Mouse (Mus musculus) thymus, adult 2 months (tissue): ENCODE data around the gene Spsb1.

Source experiments
- CTCF ChIP-seq: fragments of 200-500 bp; IDR thresholded peaks from 2 replicates; pipeline ENCODE4 v1.5.1; 2012; ENCODE audit warnings: mild to moderate bottlenecking, control low read depth, low read length, moderate library complexity, borderline replicate concordance; ENCODE audit not compliant: control insufficient read depth, poor library complexity, insufficient read depth; ENCODE audit errors: extremely low read depth
- POLR2A ChIP-seq: fragments of 200-500 bp; IDR thresholded peaks from 2 replicates; pipeline ENCODE4 v1.6.1; 2012; ENCODE audit warnings: mild to moderate bottlenecking, low read length, control low read depth, moderate library complexity; ENCODE audit not compliant: control insufficient read depth, poor library complexity, insufficient read depth; ENCODE audit errors: extremely low read depth

DNA sequence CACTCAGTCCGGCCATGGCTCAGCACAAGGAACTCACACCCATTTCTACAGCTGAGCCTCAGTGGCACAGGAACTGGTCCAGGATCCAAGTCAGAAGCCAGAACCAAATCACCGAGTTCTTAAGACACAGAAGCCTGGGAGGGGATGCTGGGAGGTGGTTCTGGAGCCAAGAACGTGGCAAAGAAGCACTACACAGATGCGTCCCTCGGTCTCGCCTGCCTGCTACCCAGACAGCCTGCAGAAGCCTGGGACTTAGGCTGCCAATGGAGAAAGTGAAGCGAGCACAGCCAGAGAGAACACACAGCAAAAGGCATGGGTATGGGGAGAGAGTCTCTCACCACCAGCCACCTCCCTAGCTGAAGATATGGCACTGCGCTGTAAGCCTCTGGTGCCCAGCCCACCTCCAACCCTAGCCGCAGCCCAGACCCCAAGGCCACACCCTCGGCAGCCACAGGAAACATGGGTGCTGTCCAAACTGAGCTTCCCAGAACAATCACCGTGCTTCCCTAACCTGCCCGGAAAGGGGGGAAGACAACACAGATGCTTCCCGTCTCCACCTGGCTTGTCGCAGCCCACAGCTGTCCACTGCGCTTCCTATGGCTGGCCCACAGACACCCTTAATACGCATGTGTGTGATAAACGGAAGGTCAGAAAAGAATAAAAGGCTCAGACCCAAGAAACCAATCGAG is 13.6 kb downstream of the Spsb1 start:
- TF ChIP-seq CTCF (no peak), POLR2A (no peak)
